Mouse (Mus musculus) colon, adult 2 months (tissue): ENCODE data around the gene Havcr2. TPM values are rescaled to one million over a fixed set of nuclear protein-coding genes. Genes with fewer than 3 reads are reported as not detected.

ENCODE experiments used
- polyA plus RNA-seq: library from polyadenylated mRNA; depleted of rRNA; stranded (reverse); fragments of >200 nt; gene quantifications from 2 replicates; pipeline ENCODE4 v1.2.3, GENCODE M21; 2012; rRNA removed

Gene Havcr2
- 0.31 and 0.35 TPM in 2 replicates for polyA plus RNA-seq

DNA sequence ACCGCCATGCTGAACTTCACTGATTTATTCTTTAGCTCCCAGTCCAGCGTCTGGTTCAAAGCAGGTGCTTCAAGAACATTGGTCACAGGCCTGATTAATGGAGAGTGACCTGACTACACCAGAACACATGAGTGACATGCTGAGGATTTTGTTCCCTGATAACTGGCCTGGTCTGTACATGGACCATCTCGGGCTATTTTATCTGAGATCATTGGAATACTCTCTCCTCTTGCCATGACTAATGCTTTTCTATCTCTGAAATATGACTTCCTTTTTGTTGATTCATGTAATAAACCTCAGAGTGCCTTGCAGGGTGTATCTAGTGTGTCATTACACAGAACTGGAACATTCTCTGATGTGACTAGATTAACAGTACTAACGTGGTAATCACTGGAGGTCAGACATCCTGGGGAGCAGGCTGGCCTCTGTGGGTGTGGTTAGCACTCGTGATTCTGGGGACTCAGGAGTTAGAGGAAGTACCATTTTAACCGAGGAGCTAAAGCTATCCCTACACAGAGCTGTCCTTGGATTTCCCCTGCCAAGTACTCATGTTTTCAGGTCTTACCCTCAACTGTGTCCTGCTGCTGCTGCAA is at the start of gene Havcr2:
Havcr2 (plus strand) TSS at position 483 of the 593 bp plus-strand sequence.

DNA sequence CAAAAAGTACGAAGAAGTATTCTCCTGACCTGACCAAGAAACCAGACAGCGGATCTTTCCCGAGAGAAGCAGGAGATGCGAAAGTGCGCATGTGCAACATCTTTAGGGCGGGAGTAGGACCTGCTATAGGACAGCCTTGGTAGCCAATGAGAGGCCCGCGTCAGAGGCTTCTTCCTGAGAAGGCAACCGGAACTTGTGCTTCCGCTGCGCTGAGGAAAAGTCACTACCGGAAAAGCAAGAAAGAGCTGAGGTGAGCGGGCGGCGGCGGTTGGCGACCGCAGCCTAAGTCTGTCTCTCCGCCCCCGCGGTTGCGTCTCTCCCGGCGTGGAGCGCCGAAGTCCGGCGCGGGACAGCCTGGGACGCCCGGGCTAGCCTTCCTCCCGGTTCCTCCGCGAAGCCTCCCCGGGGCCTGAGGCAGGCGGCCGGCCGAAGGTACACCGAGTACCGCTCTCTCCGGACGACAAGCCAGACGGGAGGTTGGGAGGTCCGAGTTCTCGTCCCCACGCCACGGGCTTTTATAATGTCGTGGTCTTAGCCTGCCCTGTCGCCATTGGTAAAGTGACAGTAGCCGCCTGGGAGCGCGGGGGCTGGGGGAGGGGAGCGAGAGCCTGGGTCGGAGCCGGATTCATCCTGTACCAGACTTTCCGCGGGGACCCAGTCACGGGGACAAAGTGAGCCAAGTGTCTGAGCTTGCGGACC is 17.8 kb upstream of the Havcr2 start, which contains the start of gene Med7:
Med7 (plus strand) TSS at position 166 of the 699 bp plus-strand sequence.

DNA sequence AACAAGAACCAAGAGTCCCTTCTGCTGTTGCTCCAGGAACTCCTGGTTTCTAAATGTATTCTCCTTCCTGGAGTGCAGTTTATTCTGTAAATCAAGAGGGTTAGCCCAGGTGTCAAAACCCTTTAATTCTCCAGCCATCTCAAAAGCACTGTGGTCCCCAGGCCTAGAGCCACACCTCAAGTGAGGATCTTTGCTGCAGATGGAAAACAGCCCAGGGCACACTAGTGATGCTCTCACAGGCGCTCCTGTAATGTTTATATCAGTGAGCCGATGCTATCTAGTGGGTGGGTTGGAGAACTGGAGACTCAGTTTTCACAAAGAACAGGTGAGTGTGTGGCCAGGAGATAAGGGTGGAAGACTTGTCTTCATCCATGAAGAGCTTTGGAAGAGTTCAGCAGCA is 69.2 kb downstream of the Havcr2 start, which contains the start of gene Gm12169:
Gm12169 (plus strand) TSS at position 301 of the 400 bp plus-strand sequence.

Other genes with a start within 250 kb of the Havcr2 start
- not detected in 2 replicates for gene Fndc9, start 219.4 kb upstream of the Havcr2 start, polyA plus RNA-seq
- 2.8 and 3.1 TPM in 2 replicates for gene Cyfip2, start 142.1 kb upstream of the Havcr2 start, polyA plus RNA-seq
- 0.49 and 0.62 TPM in 2 replicates for gene Itk, start 65.4 kb upstream of the Havcr2 start, polyA plus RNA-seq
- gene Fam71b, start 58.4 kb upstream of the Havcr2 start, polyA plus RNA-seq = 0.10 TPM in 1 of 2 replicates, not detected in the other
- 15.1 and 16.3 TPM in 2 replicates for gene Med7, start 18.0 kb upstream of the Havcr2 start, polyA plus RNA-seq
- not detected in 2 replicates for gene Gm12169, start 69.3 kb downstream of the Havcr2 start, polyA plus RNA-seq
- not detected in 2 replicates for gene BC053393, start 116.6 kb downstream of the Havcr2 start, polyA plus RNA-seq
- not detected in 2 replicates for gene Dppa1, start 174.3 kb downstream of the Havcr2 start, polyA plus RNA-seq